Mouse (Mus musculus): Measurements from ENCODE around the gene Lmx1a.
A peak's percentile ranks its signal among the peaks of the same experiment; 100 is the strongest.

The Lmx1a gene

DNA sequence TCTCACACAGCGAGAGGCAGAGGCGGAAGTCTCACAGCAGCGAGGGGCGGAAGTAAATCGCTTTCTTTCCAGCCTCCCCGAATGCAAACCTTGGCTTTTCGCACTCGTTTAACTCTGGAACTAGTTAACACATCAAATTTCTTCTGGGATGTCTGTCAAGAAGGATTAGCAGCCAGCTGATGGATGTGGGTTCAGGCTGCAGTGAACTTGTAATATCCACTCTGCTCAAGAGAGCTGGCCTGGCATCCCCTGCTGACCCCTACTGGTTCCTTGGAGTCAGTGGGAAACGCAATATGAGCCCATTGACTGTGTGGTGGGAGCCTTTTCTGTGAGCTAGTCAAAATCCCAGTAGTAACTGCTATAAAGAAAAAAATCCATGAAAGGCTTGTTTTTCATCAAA, 199.8 kb downstream of the Lmx1a start:
- no peak for DNase-seq (ENCODE audit: low spot score)

DNA sequence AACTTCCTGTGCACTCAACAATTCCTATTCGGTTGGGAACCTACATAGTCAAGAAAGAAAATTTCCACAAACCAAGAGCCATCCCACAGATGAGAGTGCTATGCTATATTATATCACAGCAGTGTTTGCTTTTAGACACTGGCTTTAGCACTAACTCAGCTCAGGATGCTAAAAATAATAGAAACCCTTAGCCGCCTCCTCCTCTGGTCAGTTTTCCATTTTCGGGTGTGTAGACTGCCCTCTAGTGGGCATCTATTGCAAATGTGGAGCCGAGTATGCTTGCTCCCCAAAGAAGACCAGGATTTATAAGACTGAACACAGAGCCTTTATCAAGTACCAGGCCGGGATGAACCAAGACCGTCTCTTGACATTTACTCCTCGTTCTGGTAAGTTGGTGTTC, 207.2 kb downstream of the Lmx1a start:
- DNase-seq (ENCODE audit: low spot score), result peak; percentile 53
